Mouse (Mus musculus) spleen, adult 2 months (tissue): ENCODE results near the gene Rcsd1. TPM values are rescaled to one million over a fixed set of nuclear protein-coding genes. Genes with fewer than 3 reads are reported as not detected.

Source experiments
- DNase-seq, 2 experiments: peaks; one replicate each; pipeline versions ENCODE4 v3.0.0 to v3.0.0-alpha.2; 2012 to 2021; ENCODE audit warnings: low spot score in 2 of 2, low read depth in 1 of 2
- H3K27ac ChIP-seq: fragments of 200-500 bp; 2 replicates; pipeline ENCODE4 v1.5.1; 2012; ENCODE audit warnings: low read length, inconsistent platforms; ENCODE audit not compliant: insufficient read depth
- H3K27me3 ChIP-seq: fragments of 200-500 bp; 2 replicates; pipeline ENCODE4 v1.6.1; 2012; ENCODE audit warnings: mild to moderate bottlenecking, moderate library complexity, low read length, inconsistent platforms; ENCODE audit not compliant: control insufficient read depth, insufficient read depth
- H3K36me3 ChIP-seq: fragments of 200-500 bp; 2 replicates; pipeline ENCODE4 v1.6.1; 2012; ENCODE audit warnings: mild to moderate bottlenecking, low read length, inconsistent platforms; ENCODE audit not compliant: control insufficient read depth, insufficient read depth
- H3K4me1 ChIP-seq: fragments of 200-500 bp; 2 replicates; pipeline ENCODE4 v1.6.1; 2011; ENCODE audit warnings: inconsistent platforms; ENCODE audit not compliant: control insufficient read depth, insufficient read depth, insufficient read length
- H3K4me3 ChIP-seq: fragments of 200-500 bp; 2 replicates; pipeline ENCODE4 v1.5.1; 2011; ENCODE audit warnings: mild to moderate bottlenecking, inconsistent platforms; ENCODE audit not compliant: insufficient read depth, insufficient read length; ENCODE audit errors: extremely low read depth
- CTCF ChIP-seq: fragments of 200-500 bp; IDR thresholded peaks from 2 replicates; pipeline ENCODE4 v1.5.1; 2011; ENCODE audit warnings: mild to moderate bottlenecking, inconsistent platforms; ENCODE audit not compliant: insufficient read depth, insufficient read length, insufficient replicate concordance; ENCODE audit errors: extremely low read depth
- POLR2A ChIP-seq: fragments of 200-500 bp; IDR thresholded peaks from 2 replicates; pipeline ENCODE4 v1.6.1; 2011; ENCODE audit warnings: low read depth, low read length, inconsistent platforms
- WGBS: fragments of 180-500 bp; shearing (Covaris S2); methylation state at CpG from one replicate; pipeline ENCODE4 v1.1.7; 2018; 5-methylcytosine and 5-hydroxymethylcytosine counted together
- polyA plus RNA-seq: library from polyadenylated mRNA; depleted of rRNA; stranded (reverse); fragments of >200 nt; gene quantifications from 2 replicates; pipeline ENCODE4 v1.2.3, GENCODE M21; 2012

The Rcsd1 gene
- polyA plus RNA-seq, 1 experiment: 68.3 TPM

GRCm38 (mm10) chr1:165702221-165703031, 7.1 kb downstream of the Rcsd1 start:
- Histone ChIP-seq H3K27ac (peak overlapping the region; percentile 94), H3K27me3 (no peaks in the 10 kb centered on the region), H3K4me3 (peak overlapping the region; percentile 15), H3K36me3 (peaks cover 13% of the 10 kb centered on the region), H3K4me1 (peaks cover 56% of the 10 kb centered on the region; the same call in 1 of the 2 replicates)
- no peak for DNase-seq
- TF ChIP-seq CTCF (no peak), POLR2A (no peak)
- WGBS: 52% methylated on average over 19 of the region's 19 CpGs

GRCm38 (mm10) chr1:165701562-165701961, 8.0 kb downstream of the Rcsd1 start:
- no peaks in the 10 kb centered on the region for H3K27me3 ChIP-seq
- peaks cover 56% of the 10 kb centered on the region; the same call in 1 of the 2 replicates for H3K4me1 ChIP-seq
- DNase-seq: no peak
- WGBS: 15% methylated on average over 9 of the region's 9 CpGs
- H3K36me3 ChIP-seq: peaks cover 18% of the 10 kb centered on the region
- H3K27ac ChIP-seq: peak overlapping the region; percentile 94
- H3K4me3 ChIP-seq: peak overlapping the region; percentile 21; the same call in 1 of the 2 replicates
- TF ChIP-seq POLR2A (no peak), CTCF (no peak)

- TF ChIP-seq POLR2A (no peak), CTCF (no peak)
Observed at GRCm38 (mm10) chr1:165700933-165701518, 8.5 kb downstream of the Rcsd1 start.

GRCm38 (mm10) chr1:165700376-165700815, 9.2 kb downstream of the Rcsd1 start:
- H3K27me3 ChIP-seq: no peaks in the 10 kb centered on the region
- peak overlapping the region; percentile 94 for H3K27ac ChIP-seq
- 9% methylated on average over 7 of the region's 7 CpGs for WGBS
- TF ChIP-seq CTCF: no peak
- no peak for TF ChIP-seq POLR2A
- peak overlapping the region; percentile 38 for H3K4me3 ChIP-seq
- peak; percentile 55 to 67 for DNase-seq
- H3K4me1 ChIP-seq: peaks cover 54% of the 10 kb centered on the region; the same call in 1 of the 2 replicates
- H3K36me3 ChIP-seq: peaks cover 22% of the 10 kb centered on the region

More at GRCm38 (mm10) chr1:165700933-165701518, 8.5 kb downstream of the Rcsd1 start:
- H3K27ac ChIP-seq: peak overlapping the region; percentile 94
- peaks cover 56% of the 10 kb centered on the region; the same call in 1 of the 2 replicates for H3K4me1 ChIP-seq
- H3K36me3 ChIP-seq: peaks cover 18% of the 10 kb centered on the region
- DNase-seq: peak; percentile 69 to 70
- no peaks in the 10 kb centered on the region for H3K27me3 ChIP-seq
- H3K4me3 ChIP-seq: peak overlapping the region; percentile 38; the same call in 1 of the 2 replicates
- WGBS: 3% methylated on average over 6 of the region's 6 CpGs

- Histone ChIP-seq H3K27me3 (no peaks in the 10 kb centered on the region), H3K4me1 (peaks cover 41% of the 10 kb centered on the region; the same call in 1 of the 2 replicates), H3K27ac (peak overlapping the region; percentile 44), H3K36me3 (peaks cover 24% of the 10 kb centered on the region), H3K4me3 (no peak overlapping the region)
- 37% methylated on average over 8 of the region's 8 CpGs for WGBS
- no peak for TF ChIP-seq CTCF
- DNase-seq: no peak
Observed at GRCm38 (mm10) chr1:165697701-165698100, 11.9 kb downstream of the Rcsd1 start.

GRCm38 (mm10) chr1:165696870-165697269, 12.7 kb downstream of the Rcsd1 start:
- H3K27ac ChIP-seq: no peak overlapping the region
- no peak overlapping the region for H3K4me3 ChIP-seq
- WGBS: 87% methylated on average over 7 of the region's 7 CpGs
- no peak for TF ChIP-seq CTCF
- TF ChIP-seq POLR2A: no peak
- H3K27me3 ChIP-seq: no peaks in the 10 kb centered on the region
- H3K4me1 ChIP-seq: peaks cover 37% of the 10 kb centered on the region; the same call in 1 of the 2 replicates
- H3K36me3 ChIP-seq: peaks cover 25% of the 10 kb centered on the region
- no peak for DNase-seq

- peaks cover 37% of the 10 kb centered on the region; the same call in 1 of the 2 replicates for H3K4me1 ChIP-seq
- no peak overlapping the region for H3K4me3 ChIP-seq
- peaks cover 25% of the 10 kb centered on the region for H3K36me3 ChIP-seq
- DNase-seq: no peak
- no peak for TF ChIP-seq POLR2A
- TF ChIP-seq CTCF: no peak
- no peak overlapping the region for H3K27ac ChIP-seq
- H3K27me3 ChIP-seq: no peaks in the 10 kb centered on the region
- 80% methylated on average over 5 of the region's 5 CpGs for WGBS
Observed at GRCm38 (mm10) chr1:165696040-165696439, 13.5 kb downstream of the Rcsd1 start.
